Mouse (Mus musculus) stomach, embryonic 14.5 days (tissue): ENCODE measurements around the gene Nipa1. TPM values are rescaled to one million over a fixed set of nuclear protein-coding genes. Genes with fewer than 3 reads are reported as not detected.
A peak's percentile ranks its signal among the peaks of the same experiment; 100 is the strongest.

Experiments used
- ATAC-seq: fragments of 200-750 bp; cut with Nextera tagmentation; 2 replicates; pipeline ENCODE4 v1.8.0; 2017; ENCODE audit warnings: low read depth, moderate TSS enrichment; ENCODE audit not compliant: insufficient number of reproducible peaks, insufficient read depth, low FRiP score
- H3K27ac ChIP-seq: fragments of 300-500 bp; sonication (generic); 2 replicates; pipeline ENCODE4 v1.5.1; 2014; ENCODE audit warnings: mild to moderate bottlenecking, low read length, moderate library complexity, mixed read lengths
- H3K27me3 ChIP-seq: fragments of 300-500 bp; sonication (generic); 2 replicates; pipeline ENCODE4 v1.6.1; 2014; ENCODE audit warnings: low read length, control low read depth, mixed read lengths; ENCODE audit not compliant: control insufficient read depth, insufficient read depth
- H3K36me3 ChIP-seq: fragments of 300-500 bp; sonication (generic); 2 replicates; pipeline ENCODE4 v1.6.1; 2014; ENCODE audit warnings: mild to moderate bottlenecking, control low read depth, low read length, moderate library complexity, mixed read lengths; ENCODE audit not compliant: control insufficient read depth, insufficient read depth
- H3K4me1 ChIP-seq: fragments of 300-500 bp; sonication (generic); 2 replicates; pipeline ENCODE4 v1.6.1; 2014; ENCODE audit warnings: low read length, control low read depth, mixed read lengths; ENCODE audit not compliant: control insufficient read depth, insufficient read depth
- H3K4me2 ChIP-seq: fragments of 300-500 bp; sonication (generic); replicated peaks from 2 replicates; pipeline ENCODE4 v1.6.1; 2014; ENCODE audit warnings: low read depth, low read length, control low read depth
- H3K4me3 ChIP-seq: fragments of 300-500 bp; sonication (generic); 2 replicates; pipeline ENCODE4 v1.5.1; 2014; ENCODE audit warnings: low read depth, low read length, control low read depth
- H3K9ac ChIP-seq: fragments of 300-500 bp; sonication (generic); replicated peaks from 2 replicates; pipeline ENCODE4 v1.6.1; 2014; ENCODE audit warnings: low read depth, mild to moderate bottlenecking, control low read depth, low read length, moderate library complexity, mixed read lengths
- H3K9me3 ChIP-seq: fragments of 300-500 bp; sonication (generic); 2 replicates; pipeline ENCODE4 v1.6.1; 2016; ENCODE audit warnings: low read depth, low read length, control low read depth; ENCODE audit not compliant: control insufficient read depth
- WGBS: fragments of 180-500 bp; shearing (Covaris S2); extraction: QIAGEN DNeasy Blood & Tissue Kit; methylation state at CpG from one replicate; pipeline ENCODE4 v1.1.7; 2014; 5-methylcytosine and 5-hydroxymethylcytosine counted together
- polyA plus RNA-seq: library from polyadenylated mRNA; unstranded; fragments of >200 nt; fragmentation: Nextera tagmentation; extraction: Ambion mirVana; gene quantifications from 2 replicates; pipeline ENCODE4 v1.2.1, GENCODE M21; 2014

Nipa1 gene
- polyA plus RNA-seq, 1 experiment from 2014 or later = 6.2 TPM

DNA sequence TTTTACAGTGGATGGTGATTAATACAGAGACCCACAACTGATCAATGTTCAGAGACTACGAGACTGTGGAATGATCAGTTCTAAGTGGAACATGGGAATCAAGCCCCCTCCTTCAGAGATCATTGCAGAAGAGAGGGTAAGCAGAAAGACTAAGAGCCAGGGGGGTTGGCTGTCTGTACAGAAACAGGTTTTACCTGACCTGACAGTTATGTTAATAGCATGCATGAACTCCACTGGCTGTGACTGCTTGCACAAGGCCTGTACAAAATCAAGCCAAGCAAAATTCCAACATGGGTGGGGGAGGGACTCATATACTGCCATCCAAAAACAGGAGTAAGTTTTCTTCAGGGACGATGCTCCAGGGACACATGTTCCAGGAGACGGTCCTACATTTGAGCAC lies 28.6 kb downstream of the Nipa1 start:
- Histone ChIP-seq H3K4me2 (no peak overlapping the region), H3K9ac (no peak overlapping the region), H3K27me3 (no peaks in the 10 kb centered on the region), H3K4me1 (no peaks in the 10 kb centered on the region), H3K4me3 (no peak overlapping the region), H3K27ac (no peak overlapping the region), H3K9me3 (no peaks in the 10 kb centered on the region), H3K36me3 (no peaks in the 10 kb centered on the region)
- ATAC-seq = no peak
- WGBS = 93% methylated on average over 3 of the region's 3 CpGs

DNA sequence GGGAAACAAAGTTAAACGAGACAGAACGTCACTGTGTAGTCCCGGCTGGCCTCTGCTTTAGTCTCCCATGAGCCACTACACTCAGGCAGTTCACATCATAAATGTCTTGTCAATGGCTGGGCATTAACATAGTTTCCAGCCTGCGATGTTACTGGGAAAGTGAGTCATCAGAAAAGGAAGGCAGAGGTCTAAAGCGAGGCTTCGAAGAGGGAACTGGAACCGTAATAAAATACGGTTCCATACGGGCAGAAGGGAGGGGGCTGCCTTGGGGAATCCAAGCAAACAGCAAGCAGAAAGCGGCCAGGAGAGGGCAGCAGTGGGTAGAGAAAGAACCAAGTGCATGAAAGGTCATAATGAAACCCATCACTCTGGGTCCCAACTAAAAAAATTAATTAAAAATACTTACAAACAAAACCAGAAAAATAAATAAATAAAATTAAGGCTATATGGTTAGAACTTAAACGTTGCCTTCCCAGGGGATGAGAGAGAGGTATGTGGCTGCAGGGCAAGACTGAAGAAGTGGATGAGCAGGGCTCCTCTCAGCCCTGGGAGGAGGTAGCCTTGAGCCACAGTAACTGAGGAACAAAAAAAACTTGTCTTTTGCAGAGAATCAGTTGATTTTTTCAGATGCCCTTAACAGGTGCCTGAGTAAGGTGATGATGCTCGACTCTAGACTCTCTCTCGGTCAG lies 33.1 kb downstream of the Nipa1 start:
- Histone ChIP-seq H3K9me3 (no peaks in the 10 kb centered on the region), H3K36me3 (no peaks in the 10 kb centered on the region), H3K4me2 (no peak overlapping the region), H3K27me3 (no peaks in the 10 kb centered on the region), H3K9ac (no peak overlapping the region), H3K27ac (no peak overlapping the region), H3K4me3 (no peak overlapping the region), H3K4me1 (no peaks in the 10 kb centered on the region)
- no peak for ATAC-seq
- WGBS = 37% methylated on average over 13 of the region's 13 CpGs

DNA sequence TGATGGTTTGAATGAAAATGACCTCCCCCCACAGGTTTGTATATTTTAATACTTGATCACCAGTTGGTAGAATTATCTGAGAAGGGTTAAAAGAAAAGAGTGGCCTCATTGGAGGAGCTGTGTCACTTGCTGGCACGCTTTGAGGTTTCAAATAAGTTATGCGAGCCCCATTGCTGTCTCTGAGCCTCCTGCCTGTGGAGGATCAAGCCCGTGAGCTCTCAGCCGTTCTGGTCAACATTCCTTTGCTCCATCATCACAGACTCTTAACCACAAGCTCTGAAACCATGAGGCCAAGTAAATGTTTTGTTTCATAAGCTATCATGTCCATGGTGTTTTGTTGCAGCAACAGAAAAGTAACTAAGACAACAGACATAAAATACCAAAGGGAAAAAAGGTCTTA lies 35.0 kb downstream of the Nipa1 start:
- no peak overlapping the region for H3K4me2 ChIP-seq
- H3K4me3 ChIP-seq = no peak overlapping the region
- H3K9ac ChIP-seq = no peak overlapping the region
- 74% methylated on average over 4 of the region's 4 CpGs for WGBS
- no peaks in the 10 kb centered on the region for H3K4me1 ChIP-seq
- no peaks in the 10 kb centered on the region for H3K9me3 ChIP-seq
- no peaks in the 10 kb centered on the region for H3K27me3 ChIP-seq
- no peak overlapping the region for H3K27ac ChIP-seq
- ATAC-seq = no peak
- H3K36me3 ChIP-seq = no peaks in the 10 kb centered on the region; the same call in 1 of the 2 replicates

DNA sequence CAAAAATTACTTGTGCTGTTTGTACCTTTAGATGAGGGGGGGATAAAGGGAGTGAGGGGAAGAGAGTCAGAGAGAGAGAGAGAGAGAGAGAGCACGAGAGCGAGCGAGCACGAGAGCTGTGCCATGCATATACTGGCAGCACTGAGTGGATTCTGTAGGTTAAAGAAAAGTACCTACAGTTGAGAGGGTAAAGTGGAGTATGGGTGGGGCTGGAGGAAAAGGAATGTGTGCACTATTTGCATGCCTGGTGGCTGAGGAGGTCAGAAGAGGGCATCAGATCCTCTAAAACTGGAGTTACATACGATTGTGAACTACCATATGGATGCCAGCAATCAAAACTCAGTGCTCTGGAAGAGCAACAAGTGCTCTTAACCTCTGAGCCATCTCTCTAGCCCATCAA lies 36.6 kb downstream of the Nipa1 start:
- 0 out of 2 replicates have a peak, but pooled peaks have one; percentile 26 for ATAC-seq
- H3K9ac ChIP-seq = no peak overlapping the region
- H3K27ac ChIP-seq = no peak overlapping the region
- no peaks in the 10 kb centered on the region for H3K9me3 ChIP-seq
- no peaks in the 10 kb centered on the region for H3K27me3 ChIP-seq
- H3K36me3 ChIP-seq = peaks cover 6% of the 10 kb centered on the region; the same call in 1 of the 2 replicates
- H3K4me3 ChIP-seq = no peak overlapping the region
- H3K4me1 ChIP-seq = no peaks in the 10 kb centered on the region
- 86% methylated on average over 5 of the region's 5 CpGs for WGBS
- H3K4me2 ChIP-seq = no peak overlapping the region

DNA sequence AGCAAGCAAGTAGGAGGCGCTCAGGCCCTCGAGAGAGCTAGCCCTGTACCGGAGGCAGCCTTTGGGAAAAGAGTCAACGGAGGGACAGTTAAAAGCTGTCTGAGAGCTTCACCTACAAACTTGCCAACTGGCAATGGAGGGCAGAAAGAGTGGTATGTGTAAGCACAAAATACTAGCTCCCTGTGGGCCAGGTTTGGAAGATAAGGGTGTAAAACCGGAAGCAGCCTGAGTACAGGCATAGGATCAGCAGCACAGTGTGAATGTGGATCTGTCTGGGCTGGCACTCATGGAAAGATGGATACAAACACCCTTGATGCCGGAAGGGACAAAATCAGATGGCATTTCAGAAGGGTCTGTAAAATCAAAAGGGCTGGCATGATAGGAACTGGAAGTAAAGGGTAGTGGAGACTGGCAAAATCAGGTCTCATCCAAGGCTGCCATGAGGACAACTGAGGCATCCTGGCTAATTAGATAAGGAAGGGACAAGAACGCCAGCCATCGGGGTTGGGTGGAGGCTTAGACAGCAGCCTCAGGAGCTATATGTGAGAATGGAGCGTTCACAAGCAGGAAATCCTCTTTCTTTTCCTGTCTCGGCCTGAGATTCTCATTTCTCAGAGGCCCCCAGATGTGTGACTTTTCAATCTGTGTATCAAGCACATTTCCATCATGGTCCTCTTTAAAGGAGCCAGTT lies 37.6 kb downstream of the Nipa1 start:
- Histone ChIP-seq H3K27me3 (no peaks in the 10 kb centered on the region), H3K4me2 (no peak overlapping the region), H3K36me3 (peaks cover 6% of the 10 kb centered on the region; the same call in 1 of the 2 replicates), H3K27ac (no peak overlapping the region), H3K4me3 (no peak overlapping the region), H3K9ac (no peak overlapping the region), H3K4me1 (no peaks in the 10 kb centered on the region), H3K9me3 (no peaks in the 10 kb centered on the region)
- no peak for ATAC-seq
- 89% methylated on average over 10 of the region's 10 CpGs for WGBS

DNA sequence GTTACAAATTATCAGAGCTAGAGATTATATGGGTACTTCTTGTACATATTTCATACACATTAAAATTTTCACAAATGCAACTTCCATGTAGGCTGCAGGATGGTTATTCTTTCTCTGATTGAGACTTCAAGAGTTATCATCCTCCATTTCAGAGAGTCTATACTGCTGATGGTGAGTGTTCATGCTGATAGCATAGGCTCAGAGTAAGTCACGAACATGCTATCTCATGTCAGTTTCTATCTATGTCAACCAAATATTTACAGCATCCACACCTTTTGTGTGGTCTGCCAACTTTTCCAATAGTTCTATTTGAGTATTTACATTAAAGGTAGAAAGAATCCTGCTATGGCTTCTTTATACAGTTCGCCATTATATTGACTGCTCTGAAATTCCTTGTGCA lies 38.2 kb downstream of the Nipa1 start:
- no peak overlapping the region for H3K4me3 ChIP-seq
- ATAC-seq = no peak
- H3K9me3 ChIP-seq = no peaks in the 10 kb centered on the region
- no peak overlapping the region for H3K4me2 ChIP-seq
- peaks cover 6% of the 10 kb centered on the region; the same call in 1 of the 2 replicates for H3K36me3 ChIP-seq
- no peaks in the 10 kb centered on the region for H3K4me1 ChIP-seq
- H3K27ac ChIP-seq = no peak overlapping the region
- H3K27me3 ChIP-seq = no peaks in the 10 kb centered on the region
- 89% methylated on average over 2 of the region's 2 CpGs for WGBS
- H3K9ac ChIP-seq = no peak overlapping the region

DNA sequence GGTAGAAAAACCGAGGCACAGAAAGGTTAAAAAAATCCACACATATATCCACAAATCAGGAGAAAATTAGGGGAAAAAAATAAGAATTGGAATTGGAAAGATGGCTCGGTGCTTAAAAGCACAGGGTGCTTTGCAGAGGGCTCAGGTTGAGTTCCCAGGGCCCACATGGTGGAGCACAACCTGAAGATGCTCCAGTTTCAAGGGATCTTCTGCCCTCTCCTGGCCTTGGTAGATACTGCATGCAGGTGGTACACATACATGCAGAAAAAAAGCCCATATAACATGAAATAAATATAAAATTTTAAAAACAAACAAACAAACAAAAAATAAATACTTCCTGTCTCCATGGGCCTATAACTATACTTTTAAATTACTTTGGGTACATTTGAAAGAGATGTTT lies 45.3 kb downstream of the Nipa1 start:
- Histone ChIP-seq H3K27ac (no peak overlapping the region), H3K9me3 (no peaks in the 10 kb centered on the region), H3K4me3 (no peak overlapping the region), H3K4me2 (no peak overlapping the region), H3K36me3 (peaks cover 6% of the 10 kb centered on the region; the same call in 1 of the 2 replicates), H3K4me1 (no peaks in the 10 kb centered on the region), H3K27me3 (no peaks in the 10 kb centered on the region), H3K9ac (no peak overlapping the region)
- 94% methylated on average over 2 of the region's 2 CpGs for WGBS
- ATAC-seq = no peak

DNA sequence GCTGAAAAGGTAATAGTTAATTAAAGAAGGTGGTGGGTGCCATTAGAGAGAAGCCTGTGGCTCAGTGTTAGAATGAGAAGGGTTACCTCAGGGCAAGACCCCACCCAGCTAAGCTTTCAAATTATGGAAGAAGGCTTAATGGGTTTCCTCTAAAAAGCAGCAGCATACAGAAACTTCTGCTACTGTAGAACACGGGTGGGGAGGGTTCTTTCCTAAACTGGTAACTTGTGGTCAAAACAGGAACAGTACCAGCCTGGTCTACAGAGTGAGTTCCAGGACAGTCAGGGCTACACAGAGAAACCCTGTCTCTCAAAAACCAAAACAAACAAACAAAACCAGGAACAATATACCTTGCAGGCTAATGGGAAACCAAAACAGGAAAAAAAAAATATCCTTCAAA lies 50.3 kb downstream of the Nipa1 start:
- no peaks in the 10 kb centered on the region for H3K27me3 ChIP-seq
- H3K9me3 ChIP-seq = no peaks in the 10 kb centered on the region
- no peak overlapping the region for H3K9ac ChIP-seq
- 79% methylated on average over 1 of the region's 1 CpGs for WGBS
- ATAC-seq = no peak
- no peak overlapping the region for H3K4me3 ChIP-seq
- H3K4me1 ChIP-seq = 0 out of 2 replicates have a peak, but pooled peaks cover 3% of the 10 kb centered on the region
- no peaks in the 10 kb centered on the region for H3K36me3 ChIP-seq
- H3K4me2 ChIP-seq = no peak overlapping the region
- H3K27ac ChIP-seq = no peak overlapping the region
